Mouse (Mus musculus) intestine, embryonic 16.5 days (tissue): Measurements from ENCODE around the gene Met. TPM values are rescaled to one million over a fixed set of nuclear protein-coding genes. Genes with fewer than 3 reads are reported as not detected.

Experiments
- ATAC-seq: fragments of 200-750 bp; cut with Nextera tagmentation; 2 replicates; pipeline ENCODE4 v1.8.0; 2017; ENCODE audit warnings: moderate TSS enrichment, moderate library complexity
- H3K27ac ChIP-seq: fragments of 300-500 bp; sonication (generic); 2 replicates; pipeline ENCODE4 v1.5.1; 2014; ENCODE audit warnings: mild to moderate bottlenecking, low read length
- H3K27me3 ChIP-seq: fragments of 300-500 bp; sonication (generic); replicated peaks from 2 replicates; pipeline ENCODE4 v1.6.1; 2014; ENCODE audit warnings: low read length, control low read depth, mixed read lengths; ENCODE audit not compliant: control insufficient read depth, insufficient read depth
- H3K36me3 ChIP-seq: fragments of 300-500 bp; sonication (generic); 2 replicates; pipeline ENCODE4 v1.6.1; 2014; ENCODE audit warnings: low read length, control low read depth; ENCODE audit not compliant: control insufficient read depth, insufficient read depth
- H3K4me1 ChIP-seq: fragments of 300-500 bp; sonication (generic); 2 replicates; pipeline ENCODE4 v1.6.1; 2014; ENCODE audit warnings: low read length, control low read depth, mixed read lengths; ENCODE audit not compliant: control insufficient read depth, insufficient read depth
- H3K4me2 ChIP-seq: fragments of 300-500 bp; sonication (generic); 2 replicates; pipeline ENCODE4 v1.6.1; 2014; ENCODE audit warnings: low read depth, low read length, control low read depth
- H3K4me3 ChIP-seq: fragments of 300-500 bp; sonication (generic); 2 replicates; pipeline ENCODE4 v1.5.1; 2014; ENCODE audit warnings: mild to moderate bottlenecking, low read length
- H3K9ac ChIP-seq: fragments of 300-500 bp; sonication (generic); 2 replicates; pipeline ENCODE4 v1.6.1; 2014; ENCODE audit warnings: low read depth, low read length
- H3K9me3 ChIP-seq: fragments of 300-500 bp; sonication (generic); 2 replicates; pipeline ENCODE4 v1.6.1; 2016; ENCODE audit warnings: low read length, control low read depth; ENCODE audit not compliant: control insufficient read depth
- WGBS: fragments of 180-500 bp; shearing (Covaris S2); extraction: QIAGEN DNeasy Blood & Tissue Kit; methylation state at CpG from one replicate; pipeline ENCODE4 v1.1.7; 2014; 5-methylcytosine and 5-hydroxymethylcytosine counted together
- polyA plus RNA-seq: library from polyadenylated mRNA; unstranded; fragments of >200 nt; fragmentation: Nextera tagmentation; extraction: Ambion mirVana; gene quantifications from 2 replicates; pipeline ENCODE4 v1.2.1, GENCODE M21; 2015

Met gene
- polyA plus RNA-seq, 1 experiment from 2014 or later = 10.5 TPM

DNA sequence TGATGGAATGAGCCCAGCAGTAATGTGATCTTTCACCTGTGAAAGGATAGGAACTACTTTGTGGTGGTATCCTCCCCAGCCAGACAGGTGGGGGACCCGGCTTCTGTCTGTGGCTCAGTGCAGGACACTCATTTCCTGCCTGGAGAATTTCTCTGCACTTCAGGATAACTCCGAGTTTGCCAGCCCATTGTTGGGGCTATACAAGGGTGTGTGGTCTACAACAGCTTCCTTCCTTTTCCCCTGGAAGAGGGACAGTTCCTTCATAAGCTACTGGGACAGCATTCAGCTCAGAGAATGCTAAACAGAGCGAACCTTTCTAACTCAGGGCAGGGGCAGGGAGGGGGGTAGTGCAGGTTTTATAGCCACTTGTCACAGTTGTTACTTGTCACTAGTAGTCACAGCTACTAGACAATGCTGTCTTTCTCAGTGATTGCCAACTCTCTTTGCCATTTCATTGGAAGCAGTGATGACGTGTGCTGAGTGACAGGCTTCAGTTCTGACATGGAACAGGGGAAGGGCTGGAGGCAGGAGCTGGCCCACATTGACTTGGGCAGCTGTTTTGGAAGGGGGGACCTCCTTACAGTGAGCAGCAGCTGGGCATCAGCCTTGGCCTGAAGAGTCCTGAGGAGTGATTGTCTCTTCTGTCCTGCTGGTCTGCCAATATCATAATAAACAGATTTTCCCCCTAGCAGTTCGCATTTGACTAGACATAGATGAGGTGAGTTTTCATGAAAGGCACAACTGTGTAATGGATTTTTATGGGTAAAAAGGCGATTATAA is 66.1 kb downstream of the Met start:
- ATAC-seq = peak; percentile 42; the same call in 1 of the 2 replicates
- Histone ChIP-seq H3K4me2 (no peak overlapping the region), H3K36me3 (no peaks in the 10 kb centered on the region), H3K4me3 (no peak overlapping the region), H3K27me3 (no peaks in the 10 kb centered on the region), H3K4me1 (no peaks in the 10 kb centered on the region), H3K9me3 (no peaks in the 10 kb centered on the region), H3K9ac (no peak overlapping the region), H3K27ac (peak overlapping the region; percentile 33; the same call in 1 of the 2 replicates)
- WGBS = 55% methylated on average over 6 of the region's 6 CpGs

DNA sequence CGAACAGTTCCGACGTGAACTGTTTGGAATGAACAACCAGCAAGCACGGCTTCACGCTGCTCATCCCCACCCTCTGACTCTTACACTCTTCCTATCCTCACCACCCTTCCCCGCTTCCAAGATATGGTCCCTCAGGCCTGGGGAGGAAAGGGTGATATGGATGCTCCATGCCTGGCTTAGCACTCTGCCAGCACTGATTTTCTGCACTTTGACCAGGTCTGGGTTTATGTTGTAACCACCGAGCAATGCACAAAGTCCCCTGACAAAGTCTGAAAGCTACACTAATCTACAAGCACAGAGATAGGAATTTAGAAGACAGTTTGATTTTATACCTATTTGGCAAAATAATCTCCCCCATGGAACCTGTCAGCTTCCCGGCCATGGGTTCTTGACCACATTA is 78.0 kb downstream of the Met start:
- no peak overlapping the region for H3K4me3 ChIP-seq
- H3K9ac ChIP-seq = no peak overlapping the region
- H3K4me2 ChIP-seq = no peak overlapping the region
- H3K9me3 ChIP-seq = no peaks in the 10 kb centered on the region
- 81% methylated on average over 8 of the region's 8 CpGs for WGBS
- H3K4me1 ChIP-seq = peaks cover 1% of the 10 kb centered on the region; the same call in 1 of the 2 replicates
- H3K27me3 ChIP-seq = no peaks in the 10 kb centered on the region
- no peaks in the 10 kb centered on the region for H3K36me3 ChIP-seq
- no peak overlapping the region for H3K27ac ChIP-seq
- ATAC-seq = peak; percentile 94

DNA sequence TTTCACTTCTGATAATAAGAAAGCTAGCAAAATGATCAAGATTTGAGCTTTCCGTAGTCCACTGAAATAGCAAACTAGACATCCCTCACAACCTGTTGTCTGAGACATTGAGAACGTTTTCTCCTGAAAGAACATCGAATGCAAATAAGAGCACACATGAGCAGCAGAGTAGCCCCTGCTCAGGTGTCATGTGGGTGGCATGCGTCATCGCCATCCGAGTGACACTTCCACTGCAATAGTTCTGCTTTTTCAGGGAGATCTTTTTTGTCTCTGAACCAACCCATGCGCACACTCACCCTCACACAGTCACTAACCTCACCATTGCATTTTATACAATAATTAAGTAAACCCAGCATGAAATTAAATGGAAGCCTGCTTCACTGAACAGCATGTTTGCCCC is 78.8 kb downstream of the Met start:
- Histone ChIP-seq H3K27me3 (no peaks in the 10 kb centered on the region), H3K4me1 (peaks cover 7% of the 10 kb centered on the region; the same call in 1 of the 2 replicates), H3K9ac (no peak overlapping the region), H3K4me2 (no peak overlapping the region), H3K27ac (no peak overlapping the region), H3K9me3 (no peaks in the 10 kb centered on the region), H3K4me3 (no peak overlapping the region), H3K36me3 (no peaks in the 10 kb centered on the region)
- 87% methylated on average over 7 of the region's 7 CpGs for WGBS
- no peak for ATAC-seq

DNA sequence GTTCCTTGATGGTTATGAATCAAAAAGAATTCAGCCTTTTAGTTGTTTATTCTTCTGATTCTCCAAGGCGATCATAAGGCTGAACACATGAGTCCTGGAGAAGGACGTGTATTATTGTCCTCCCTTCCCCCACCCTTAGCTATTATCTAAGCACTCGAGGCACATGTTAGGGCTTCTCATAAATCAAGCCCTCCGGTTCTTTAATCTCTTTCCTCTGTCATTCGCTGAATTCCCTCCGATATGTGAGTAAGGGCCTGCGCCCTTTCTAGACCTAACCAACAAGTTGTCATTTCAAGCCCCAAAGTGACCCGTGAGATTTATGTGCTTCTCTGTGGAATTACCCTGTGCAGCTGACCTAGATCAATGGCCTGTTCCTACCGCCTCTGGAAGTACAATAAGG is 81.9 kb downstream of the Met start:
- Histone ChIP-seq H3K36me3 (no peaks in the 10 kb centered on the region), H3K9ac (no peak overlapping the region), H3K9me3 (no peaks in the 10 kb centered on the region), H3K4me2 (no peak overlapping the region), H3K27me3 (no peaks in the 10 kb centered on the region), H3K4me3 (no peak overlapping the region), H3K4me1 (peaks cover 7% of the 10 kb centered on the region; the same call in 1 of the 2 replicates), H3K27ac (no peak overlapping the region)
- ATAC-seq = no peak
- whole genome bisulfite sequencing = 55% methylated on average over 9 of the region's 9 CpGs

DNA sequence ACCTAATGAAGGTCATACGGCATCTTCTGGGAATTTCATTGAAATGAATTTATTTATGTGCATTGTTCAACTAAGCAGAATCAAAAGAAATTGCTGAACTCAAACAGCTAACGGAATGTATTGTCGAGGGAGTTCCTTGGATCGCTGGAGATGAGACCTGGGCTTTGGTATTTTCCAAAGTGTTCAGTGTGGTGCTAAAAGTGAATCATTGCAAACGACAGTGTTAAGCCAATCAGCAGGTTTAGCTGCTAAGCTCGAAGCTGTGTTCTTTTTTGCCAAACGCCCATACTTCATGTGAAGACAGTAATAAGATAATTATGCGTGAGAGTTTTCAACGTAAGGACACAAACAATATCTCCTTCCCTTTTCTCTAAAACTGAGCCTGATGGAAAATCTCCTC is 82.7 kb downstream of the Met start:
- Histone ChIP-seq H3K4me2 (no peak overlapping the region), H3K9me3 (no peaks in the 10 kb centered on the region), H3K27ac (no peak overlapping the region), H3K36me3 (no peaks in the 10 kb centered on the region), H3K27me3 (no peaks in the 10 kb centered on the region), H3K4me3 (no peak overlapping the region), H3K9ac (no peak overlapping the region), H3K4me1 (peaks cover 7% of the 10 kb centered on the region; the same call in 1 of the 2 replicates)
- ATAC-seq = no peak
- 74% methylated on average over 9 of the region's 9 CpGs for WGBS

DNA sequence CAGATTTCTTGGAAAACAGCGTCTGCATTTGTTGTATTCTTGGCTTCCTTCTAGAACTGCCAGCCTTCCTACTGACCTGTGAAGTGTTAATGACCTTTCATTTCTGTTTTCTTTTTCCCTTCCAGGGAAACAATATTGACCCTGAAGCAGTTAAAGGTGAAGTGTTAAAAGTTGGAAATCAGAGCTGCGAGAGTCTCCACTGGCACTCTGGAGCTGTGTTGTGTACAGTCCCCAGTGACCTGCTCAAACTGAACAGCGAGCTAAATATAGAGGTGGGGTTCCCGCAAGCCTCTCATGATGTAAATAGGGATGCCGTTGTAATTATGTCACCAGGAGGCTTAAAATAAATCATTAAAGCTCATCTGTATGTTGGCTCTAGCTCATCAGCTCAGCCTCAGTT is 83.2 kb downstream of the Met start:
- no peaks in the 10 kb centered on the region for H3K36me3 ChIP-seq
- WGBS = 41% methylated on average over 5 of the region's 5 CpGs
- no peaks in the 10 kb centered on the region for H3K27me3 ChIP-seq
- no peak overlapping the region for H3K9ac ChIP-seq
- H3K4me3 ChIP-seq = no peak overlapping the region
- H3K4me2 ChIP-seq = no peak overlapping the region
- peaks cover 7% of the 10 kb centered on the region; the same call in 1 of the 2 replicates for H3K4me1 ChIP-seq
- no peak overlapping the region; the same call in 1 of the 2 replicates for H3K27ac ChIP-seq
- no peaks in the 10 kb centered on the region for H3K9me3 ChIP-seq
- ATAC-seq = no peak

DNA sequence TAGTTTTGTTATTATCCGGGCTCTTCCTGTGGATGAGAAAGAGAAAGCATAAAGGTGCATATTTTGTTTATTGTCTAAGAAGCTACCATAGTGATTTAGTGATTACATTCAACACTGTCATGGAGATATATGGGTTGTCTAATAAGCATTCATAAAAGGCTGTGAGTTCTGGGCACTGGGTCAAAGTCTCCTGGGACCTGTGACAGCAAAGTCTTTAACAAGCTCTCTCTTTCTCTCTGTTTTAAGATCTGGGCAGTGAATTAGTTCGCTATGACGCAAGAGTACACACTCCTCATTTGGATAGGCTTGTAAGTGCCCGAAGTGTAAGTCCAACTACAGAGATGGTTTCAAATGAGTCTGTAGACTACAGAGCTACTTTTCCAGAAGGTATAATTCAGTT is 85.2 kb downstream of the Met start:
- ATAC-seq = peak; percentile 58; the same call in 1 of the 2 replicates
- Histone ChIP-seq H3K9me3 (no peaks in the 10 kb centered on the region), H3K27me3 (no peaks in the 10 kb centered on the region), H3K4me3 (no peak overlapping the region), H3K27ac (no peak overlapping the region), H3K36me3 (no peaks in the 10 kb centered on the region), H3K9ac (no peak overlapping the region), H3K4me2 (no peak overlapping the region), H3K4me1 (peaks cover 7% of the 10 kb centered on the region; the same call in 1 of the 2 replicates)
- WGBS = 85% methylated on average over 4 of the region's 4 CpGs

DNA sequence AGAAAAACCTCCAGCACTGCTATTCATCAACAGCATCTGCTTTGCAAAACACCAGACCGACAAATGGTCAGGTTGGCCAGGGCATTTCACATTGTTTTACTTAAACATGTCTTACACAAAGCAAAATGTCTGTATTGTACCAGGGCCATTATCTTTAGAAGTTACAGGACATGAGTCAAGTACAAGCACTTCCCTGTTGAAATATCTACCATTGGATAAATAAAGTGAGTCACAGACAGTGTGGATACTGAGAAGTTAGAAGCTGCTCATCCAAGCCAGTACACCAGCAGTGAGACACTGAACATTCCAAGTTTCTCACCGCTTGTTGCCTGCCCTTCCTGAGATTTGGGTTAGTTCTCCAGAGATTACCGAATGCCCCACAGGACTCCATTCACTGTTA is 86.0 kb downstream of the Met start:
- no peak overlapping the region for H3K4me2 ChIP-seq
- H3K9me3 ChIP-seq = no peaks in the 10 kb centered on the region
- ATAC-seq = no peak
- H3K27me3 ChIP-seq = no peaks in the 10 kb centered on the region
- H3K36me3 ChIP-seq = no peaks in the 10 kb centered on the region
- H3K9ac ChIP-seq = no peak overlapping the region
- H3K4me1 ChIP-seq = peaks cover 14% of the 10 kb centered on the region; the same call in 1 of the 2 replicates
- 81% methylated on average over 3 of the region's 3 CpGs for WGBS
- H3K27ac ChIP-seq = no peak overlapping the region
- no peak overlapping the region for H3K4me3 ChIP-seq

DNA sequence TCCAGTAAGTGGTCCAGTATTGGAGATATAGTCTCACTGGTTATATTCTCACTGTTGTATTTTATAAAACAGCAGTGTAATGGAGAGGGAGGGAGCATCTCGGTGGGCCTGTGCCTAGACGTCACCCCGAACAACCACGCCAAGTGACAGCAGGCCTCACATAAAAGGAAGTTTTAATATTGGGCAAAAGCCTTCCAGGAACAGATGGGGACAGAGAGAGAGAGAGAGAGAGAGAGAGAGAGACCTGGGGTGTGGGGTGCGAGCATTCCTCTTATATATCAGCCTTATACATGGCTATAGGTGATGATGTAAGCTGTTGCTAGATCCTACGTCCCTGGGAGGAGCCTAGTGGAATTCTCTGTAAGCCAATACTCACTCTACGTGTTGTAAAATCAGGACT is 90.7 kb downstream of the Met start:
- ATAC-seq = peak; percentile 61
- Histone ChIP-seq H3K4me2 (no peak overlapping the region), H3K9ac (no peak overlapping the region), H3K4me3 (no peak overlapping the region), H3K4me1 (peaks cover 11% of the 10 kb centered on the region), H3K27ac (no peak overlapping the region; the same call in 1 of the 2 replicates), H3K27me3 (no peaks in the 10 kb centered on the region), H3K9me3 (no peaks in the 10 kb centered on the region), H3K36me3 (no peaks in the 10 kb centered on the region)
- WGBS = 80% methylated on average over 7 of the region's 7 CpGs
